Mouse (Mus musculus) forebrain, embryonic 11.5 days (tissue): Measurements from ENCODE around the gene Met. TPM values are rescaled to one million over a fixed set of nuclear protein-coding genes. Genes with fewer than 3 reads are reported as not detected.

Experiments used
- ATAC-seq: fragments of 200-750 bp; cut with Nextera tagmentation; replicated peaks from 2 replicates; pipeline ENCODE4 v1.8.0; 2017; ENCODE audit warnings: moderate TSS enrichment; ENCODE audit not compliant: low FRiP score
- DNase-seq: peaks from one replicate; pipeline ENCODE4 v3.0.0-alpha.2; 2017; ENCODE audit warnings: low spot score
- H3K27ac ChIP-seq: fragments of 300-500 bp; sonication (generic); 2 replicates; pipeline ENCODE4 v1.5.1; 2014; ENCODE audit warnings: low read depth, low read length
- H3K27me3 ChIP-seq: fragments of 300-500 bp; sonication (generic); 2 replicates; pipeline ENCODE4 v1.6.1; 2014; ENCODE audit warnings: mild to moderate bottlenecking, low read length, mixed read lengths; ENCODE audit not compliant: control insufficient read depth, insufficient read depth
- H3K36me3 ChIP-seq: fragments of 300-500 bp; sonication (generic); 2 replicates; pipeline ENCODE4 v1.6.1; 2014; ENCODE audit warnings: mild to moderate bottlenecking, low read length, moderate library complexity, mixed read lengths; ENCODE audit not compliant: control insufficient read depth, insufficient read depth
- H3K4me1 ChIP-seq: fragments of 300-500 bp; sonication (generic); replicated peaks from 2 replicates; pipeline ENCODE4 v1.6.1; 2014; ENCODE audit warnings: low read length, mixed read lengths; ENCODE audit not compliant: control insufficient read depth, insufficient read depth
- H3K4me2 ChIP-seq: fragments of 300-500 bp; sonication (generic); 2 replicates; pipeline ENCODE4 v1.6.1; 2014; ENCODE audit warnings: low read depth, mild to moderate bottlenecking, low read length, moderate library complexity, mixed read lengths; ENCODE audit not compliant: severe bottlenecking
- H3K4me3 ChIP-seq: fragments of 300-500 bp; sonication (generic); 2 replicates; pipeline ENCODE4 v1.5.1; 2014; ENCODE audit warnings: low read depth, low read length
- H3K9ac ChIP-seq: fragments of 300-500 bp; sonication (generic); 2 replicates; pipeline ENCODE4 v1.6.1; 2014; ENCODE audit warnings: low read length
- H3K9me3 ChIP-seq: fragments of 300-500 bp; sonication (generic); 2 replicates; pipeline ENCODE4 v1.6.1; 2016; ENCODE audit warnings: low read length, mixed read lengths; ENCODE audit not compliant: control insufficient read depth
- WGBS: fragments of 180-500 bp; shearing (Covaris S2); extraction: QIAGEN DNeasy Blood & Tissue Kit; methylation state at CpG from one replicate; pipeline ENCODE4 v1.1.7; 2014; 5-methylcytosine and 5-hydroxymethylcytosine counted together
- polyA plus RNA-seq: library from polyadenylated mRNA; unstranded; fragments of >200 nt; fragmentation: Nextera tagmentation; extraction: Ambion mirVana; gene quantifications from 2 replicates; pipeline ENCODE4 v1.2.1, GENCODE M21; 2014

The Met gene
- polyA plus RNA-seq, 1 experiment from 2014 or later = 1.1 TPM

GRCm38 (mm10) chr6:17546825-17547224 is 83.2 kb downstream of the Met start:
- DNase-seq = no peak
- no peak for ATAC-seq
- Histone ChIP-seq H3K36me3 (no peaks in the 10 kb centered on the region), H3K9ac (no peak overlapping the region), H3K27ac (no peak overlapping the region), H3K27me3 (no peaks in the 10 kb centered on the region), H3K9me3 (no peaks in the 10 kb centered on the region), H3K4me2 (no peak overlapping the region), H3K4me3 (no peak overlapping the region), H3K4me1 (no peaks in the 10 kb centered on the region)
- 84% methylated on average over 5 of the region's 5 CpGs for WGBS

DNA sequence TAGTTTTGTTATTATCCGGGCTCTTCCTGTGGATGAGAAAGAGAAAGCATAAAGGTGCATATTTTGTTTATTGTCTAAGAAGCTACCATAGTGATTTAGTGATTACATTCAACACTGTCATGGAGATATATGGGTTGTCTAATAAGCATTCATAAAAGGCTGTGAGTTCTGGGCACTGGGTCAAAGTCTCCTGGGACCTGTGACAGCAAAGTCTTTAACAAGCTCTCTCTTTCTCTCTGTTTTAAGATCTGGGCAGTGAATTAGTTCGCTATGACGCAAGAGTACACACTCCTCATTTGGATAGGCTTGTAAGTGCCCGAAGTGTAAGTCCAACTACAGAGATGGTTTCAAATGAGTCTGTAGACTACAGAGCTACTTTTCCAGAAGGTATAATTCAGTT is 85.2 kb downstream of the Met start:
- ATAC-seq = no peak
- no peaks in the 10 kb centered on the region for H3K36me3 ChIP-seq
- no peaks in the 10 kb centered on the region for H3K4me1 ChIP-seq
- H3K9ac ChIP-seq = no peak overlapping the region
- DNase-seq = no peak
- H3K4me2 ChIP-seq = no peak overlapping the region
- H3K4me3 ChIP-seq = no peak overlapping the region
- WGBS = 86% methylated on average over 4 of the region's 4 CpGs
- no peaks in the 10 kb centered on the region for H3K27me3 ChIP-seq
- no peak overlapping the region for H3K27ac ChIP-seq
- H3K9me3 ChIP-seq = no peaks in the 10 kb centered on the region

DNA sequence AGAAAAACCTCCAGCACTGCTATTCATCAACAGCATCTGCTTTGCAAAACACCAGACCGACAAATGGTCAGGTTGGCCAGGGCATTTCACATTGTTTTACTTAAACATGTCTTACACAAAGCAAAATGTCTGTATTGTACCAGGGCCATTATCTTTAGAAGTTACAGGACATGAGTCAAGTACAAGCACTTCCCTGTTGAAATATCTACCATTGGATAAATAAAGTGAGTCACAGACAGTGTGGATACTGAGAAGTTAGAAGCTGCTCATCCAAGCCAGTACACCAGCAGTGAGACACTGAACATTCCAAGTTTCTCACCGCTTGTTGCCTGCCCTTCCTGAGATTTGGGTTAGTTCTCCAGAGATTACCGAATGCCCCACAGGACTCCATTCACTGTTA is 86.0 kb downstream of the Met start:
- Histone ChIP-seq H3K27me3 (no peaks in the 10 kb centered on the region), H3K36me3 (no peaks in the 10 kb centered on the region), H3K27ac (no peak overlapping the region), H3K4me3 (no peak overlapping the region), H3K4me1 (no peaks in the 10 kb centered on the region), H3K9me3 (no peaks in the 10 kb centered on the region), H3K9ac (no peak overlapping the region), H3K4me2 (no peak overlapping the region)
- ATAC-seq (no peak), DNase-seq (no peak)
- WGBS = 84% methylated on average over 3 of the region's 3 CpGs

DNA sequence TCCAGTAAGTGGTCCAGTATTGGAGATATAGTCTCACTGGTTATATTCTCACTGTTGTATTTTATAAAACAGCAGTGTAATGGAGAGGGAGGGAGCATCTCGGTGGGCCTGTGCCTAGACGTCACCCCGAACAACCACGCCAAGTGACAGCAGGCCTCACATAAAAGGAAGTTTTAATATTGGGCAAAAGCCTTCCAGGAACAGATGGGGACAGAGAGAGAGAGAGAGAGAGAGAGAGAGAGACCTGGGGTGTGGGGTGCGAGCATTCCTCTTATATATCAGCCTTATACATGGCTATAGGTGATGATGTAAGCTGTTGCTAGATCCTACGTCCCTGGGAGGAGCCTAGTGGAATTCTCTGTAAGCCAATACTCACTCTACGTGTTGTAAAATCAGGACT is 90.7 kb downstream of the Met start:
- DNase-seq = no peak
- WGBS = 88% methylated on average over 7 of the region's 7 CpGs
- H3K9ac ChIP-seq = no peak overlapping the region

GRCm38 (mm10) chr6:17554757-17555156 is 91.2 kb downstream of the Met start:
- no peak for DNase-seq
- H3K9ac ChIP-seq = no peak overlapping the region
- H3K4me2 ChIP-seq = no peak overlapping the region
- ATAC-seq = no peak
- H3K4me1 ChIP-seq = no peaks in the 10 kb centered on the region
- H3K9me3 ChIP-seq = no peaks in the 10 kb centered on the region
- no peaks in the 10 kb centered on the region for H3K27me3 ChIP-seq
- no peak overlapping the region for H3K27ac ChIP-seq
- H3K4me3 ChIP-seq = no peak overlapping the region
- WGBS = 69% methylated on average over 3 of the region's 3 CpGs
- H3K36me3 ChIP-seq = no peaks in the 10 kb centered on the region

More for the DNA sequence above, 90.7 kb downstream of the Met start:
- H3K4me2 ChIP-seq = no peak overlapping the region
- no peaks in the 10 kb centered on the region for H3K36me3 ChIP-seq
- no peaks in the 10 kb centered on the region for H3K27me3 ChIP-seq
- H3K27ac ChIP-seq = no peak overlapping the region
- H3K4me3 ChIP-seq = no peak overlapping the region
- no peak for ATAC-seq
- no peaks in the 10 kb centered on the region for H3K4me1 ChIP-seq
- H3K9me3 ChIP-seq = no peaks in the 10 kb centered on the region

DNA sequence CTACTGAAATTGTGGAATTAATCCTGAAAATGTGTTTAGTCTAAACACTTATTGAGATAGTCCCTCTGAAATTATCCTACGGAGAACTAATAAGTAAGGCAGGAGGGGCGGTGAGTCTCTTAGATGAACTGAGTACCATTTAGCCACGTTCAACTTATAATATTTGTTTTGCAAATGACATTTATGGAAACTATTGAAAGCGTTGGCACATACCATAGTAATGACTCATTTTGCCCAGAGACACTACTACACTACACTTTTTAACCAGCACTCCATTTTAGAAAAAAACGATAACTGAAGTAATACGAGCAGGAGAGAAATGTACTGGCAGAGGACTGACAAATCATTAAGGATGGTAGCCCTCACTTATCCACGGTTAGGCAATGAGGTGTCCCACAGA is 92.1 kb downstream of the Met start:
- Histone ChIP-seq H3K27ac (no peak overlapping the region), H3K27me3 (no peaks in the 10 kb centered on the region), H3K36me3 (no peaks in the 10 kb centered on the region), H3K9ac (no peak overlapping the region), H3K4me3 (no peak overlapping the region), H3K4me1 (no peaks in the 10 kb centered on the region), H3K9me3 (no peaks in the 10 kb centered on the region), H3K4me2 (no peak overlapping the region)
- ATAC-seq (no peak), DNase-seq (no peak)
- 90% methylated on average over 7 of the region's 7 CpGs for WGBS

DNA sequence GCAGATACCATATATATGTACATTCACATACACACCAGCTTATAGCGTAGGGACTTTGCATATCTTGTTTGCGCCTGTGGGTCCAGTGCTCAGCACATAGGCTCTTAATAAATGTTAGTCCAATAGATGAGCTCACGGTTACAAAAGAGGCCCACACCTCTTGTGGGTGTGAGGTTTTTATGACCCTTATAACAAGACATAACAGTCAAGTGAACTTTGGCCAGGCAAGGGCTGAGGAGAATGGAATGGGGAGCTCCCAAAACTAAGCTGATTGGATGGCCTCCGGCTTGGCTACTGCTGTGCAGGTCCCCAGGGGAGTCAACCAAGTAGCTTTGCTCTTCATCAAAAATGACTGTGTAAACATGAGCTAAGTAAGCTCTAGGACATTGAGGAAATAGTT is 96.1 kb downstream of the Met start:
- H3K9ac ChIP-seq = no peak overlapping the region
- ATAC-seq = no peak
- no peak for DNase-seq

GRCm38 (mm10) chr6:17561347-17561746 is 97.7 kb downstream of the Met start:
- no peak for DNase-seq
- 13% methylated on average over 2 of the region's 2 CpGs for WGBS
- ATAC-seq = no peak
- Histone ChIP-seq H3K4me2 (no peak overlapping the region), H3K36me3 (no peaks in the 10 kb centered on the region), H3K4me1 (no peaks in the 10 kb centered on the region; the same call in 1 of the 2 replicates), H3K4me3 (no peak overlapping the region), H3K27ac (no peak overlapping the region), H3K27me3 (no peaks in the 10 kb centered on the region), H3K9ac (no peak overlapping the region), H3K9me3 (no peaks in the 10 kb centered on the region)

More for the DNA sequence above, 96.1 kb downstream of the Met start:
- Histone ChIP-seq H3K27me3 (no peaks in the 10 kb centered on the region), H3K27ac (no peak overlapping the region), H3K4me1 (no peaks in the 10 kb centered on the region; the same call in 1 of the 2 replicates), H3K4me2 (no peak overlapping the region), H3K4me3 (no peak overlapping the region), H3K9me3 (no peaks in the 10 kb centered on the region), H3K36me3 (no peaks in the 10 kb centered on the region)
- 88% methylated on average over 4 of the region's 4 CpGs for WGBS

DNA sequence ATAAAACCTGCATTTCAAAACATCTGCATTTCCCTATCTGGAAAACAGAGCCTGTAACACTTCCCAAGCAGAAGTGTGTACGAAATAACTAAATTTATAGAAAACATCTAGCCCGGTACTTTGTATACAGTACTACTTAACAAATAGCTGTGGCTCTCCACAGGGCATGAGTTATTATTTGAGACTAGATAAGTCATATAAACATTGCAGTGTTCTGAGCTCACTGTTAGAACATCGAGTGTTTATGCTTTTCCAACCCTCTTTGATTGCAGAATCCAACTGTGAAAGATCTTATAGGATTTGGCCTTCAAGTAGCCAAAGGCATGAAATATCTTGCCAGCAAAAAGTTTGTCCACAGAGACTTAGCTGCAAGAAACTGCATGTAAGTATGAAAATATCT is 98.3 kb downstream of the Met start:
- ATAC-seq = no peak
- no peak overlapping the region for H3K4me3 ChIP-seq
- no peak overlapping the region for H3K27ac ChIP-seq
- no peak overlapping the region for H3K9ac ChIP-seq
- WGBS = 67% methylated on average over 3 of the region's 3 CpGs
- no peaks in the 10 kb centered on the region for H3K36me3 ChIP-seq
- no peaks in the 10 kb centered on the region; the same call in 1 of the 2 replicates for H3K4me1 ChIP-seq
- no peak for DNase-seq
- H3K27me3 ChIP-seq = no peaks in the 10 kb centered on the region
- no peaks in the 10 kb centered on the region for H3K9me3 ChIP-seq
- H3K4me2 ChIP-seq = no peak overlapping the region
